Mouse (Mus musculus) layer of hippocampus, postnatal 10 days (tissue): ENCODE results near the gene Erc2. TPM values are rescaled to one million over a fixed set of nuclear protein-coding genes. Genes with fewer than 3 reads are reported as not detected.

Experiments
- DNase-seq, 2 experiments: peaks; one replicate each; pipeline ENCODE4 v3.0.0; 2021; ENCODE audit warnings: low spot score in 2 of 2
- total RNA-seq, 2 experiments: library from RNA; stranded (reverse); gene quantifications; 2 replicates each; pipeline ENCODE4 v1.2.3; 2021

Gene Erc2
- total RNA-seq, 2 experiments from 2014 or later = 236 to 251 TPM

DNA sequence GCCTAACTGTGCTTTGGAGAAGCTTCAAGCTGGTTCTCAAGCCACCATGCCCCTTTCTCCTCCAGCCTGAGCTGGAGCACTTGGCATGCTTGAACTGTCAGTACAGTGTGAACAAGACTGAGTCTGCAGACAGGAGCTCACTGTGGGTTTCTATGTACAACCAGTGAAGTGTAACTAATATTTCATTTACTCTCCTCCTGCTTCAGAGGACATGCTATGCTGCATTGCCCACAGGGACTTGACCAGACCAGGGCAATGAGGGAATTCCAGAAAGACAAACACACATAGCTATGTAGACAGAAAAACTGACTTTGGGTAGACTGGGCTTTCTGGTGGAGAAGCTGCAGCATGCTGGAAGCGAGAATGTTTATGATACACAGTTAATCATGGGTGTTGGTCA is 311.3 kb downstream of the Erc2 start:
- no peak for DNase-seq

DNA sequence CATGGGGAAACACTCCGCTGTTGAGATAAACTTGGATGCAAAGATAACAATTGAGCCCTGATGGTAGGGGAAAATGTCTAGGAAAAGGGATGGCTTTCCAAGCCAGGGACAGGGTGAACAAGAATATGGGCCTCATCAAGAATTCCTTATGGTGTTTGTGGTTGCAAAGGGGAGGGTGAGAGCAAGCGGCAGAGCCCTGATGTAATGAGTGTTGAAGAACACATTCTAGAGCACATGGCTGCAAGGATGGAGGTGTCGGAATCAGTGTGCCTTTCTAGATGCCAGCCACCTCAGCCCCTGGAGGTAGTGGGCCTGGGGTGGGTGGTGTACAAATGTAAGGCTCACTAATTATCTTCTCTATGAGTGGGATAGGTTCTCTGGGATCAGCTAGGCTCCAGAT is 313.5 kb downstream of the Erc2 start:
- DNase-seq = no peak

DNA sequence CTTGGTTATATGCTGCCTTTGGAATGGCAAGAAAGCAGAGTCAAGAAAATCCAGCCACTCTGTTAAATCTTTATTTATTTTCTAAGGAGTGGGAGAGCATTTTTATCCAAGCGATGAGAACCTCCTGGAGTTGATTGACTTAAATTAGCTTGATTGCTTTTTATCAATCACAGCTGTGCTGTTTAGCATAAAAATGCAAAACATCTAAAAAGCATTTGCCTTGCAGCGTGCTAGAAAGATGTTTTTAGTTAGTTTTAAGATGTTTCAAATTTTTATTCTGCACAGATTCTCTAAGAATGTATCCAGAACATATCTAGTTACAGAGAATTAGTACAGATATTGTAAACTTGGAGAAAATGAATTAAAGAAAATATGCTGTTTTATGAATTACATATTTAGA is 315.7 kb downstream of the Erc2 start:
- DNase-seq = no peak

DNA sequence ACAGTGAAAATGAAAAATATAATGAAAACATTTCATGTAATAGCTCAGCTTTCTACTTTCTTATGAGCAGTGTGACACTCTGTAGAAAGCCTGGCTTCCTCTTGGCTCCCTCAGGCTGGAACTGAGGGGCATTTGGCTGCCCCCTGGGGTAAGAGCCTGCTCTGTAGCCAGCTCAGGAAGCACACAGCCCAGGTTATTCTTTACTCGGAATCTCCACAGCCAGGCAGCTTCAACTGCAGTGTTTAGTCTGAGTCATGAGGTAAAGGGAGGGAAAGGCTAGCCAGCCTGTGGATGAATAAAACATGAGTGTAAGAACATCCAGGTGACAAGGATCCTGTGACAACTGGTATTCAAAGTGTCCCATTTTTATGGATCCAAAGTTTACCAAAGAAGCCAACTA is 323.0 kb downstream of the Erc2 start:
- DNase-seq = no peak

DNA sequence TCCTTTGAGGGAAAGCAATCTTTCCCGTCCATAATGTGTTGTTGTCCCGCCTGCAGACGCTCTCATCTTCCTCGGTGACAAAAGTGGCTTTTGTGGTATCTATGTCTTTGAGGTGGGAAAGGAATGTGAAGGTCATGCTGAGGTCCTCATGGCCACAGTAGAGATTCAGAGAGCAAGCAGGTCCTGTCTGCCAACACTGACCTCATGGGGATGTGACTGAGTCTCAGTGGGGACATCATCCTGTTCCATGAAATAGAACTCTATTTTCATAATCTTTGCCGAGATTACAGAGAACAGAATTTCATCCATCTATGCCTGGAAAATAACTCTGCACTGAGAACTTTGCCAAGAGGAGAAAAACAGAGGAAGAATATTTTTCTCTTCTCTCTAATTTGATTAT is 324.0 kb downstream of the Erc2 start:
- no peak for DNase-seq

DNA sequence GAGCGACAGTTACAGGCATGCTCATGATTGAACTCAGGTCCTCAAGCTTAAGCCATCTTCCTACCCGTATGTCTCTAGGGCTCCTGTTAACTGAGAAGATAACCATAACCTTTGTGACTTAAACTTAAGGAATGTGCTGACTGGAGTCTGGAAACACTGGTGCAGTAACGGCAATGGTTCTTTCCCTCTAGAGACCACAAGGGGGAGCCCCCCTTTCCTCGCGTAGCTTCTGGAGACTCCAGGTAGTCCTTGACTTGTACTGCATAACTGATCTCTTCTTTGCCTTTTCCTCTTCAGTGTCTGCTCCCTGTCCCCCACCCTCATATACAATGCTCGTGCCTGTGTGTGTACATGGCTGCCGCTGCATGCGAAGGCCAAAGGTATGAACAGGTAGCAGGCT is 326.2 kb downstream of the Erc2 start:
- DNase-seq = no peak

DNA sequence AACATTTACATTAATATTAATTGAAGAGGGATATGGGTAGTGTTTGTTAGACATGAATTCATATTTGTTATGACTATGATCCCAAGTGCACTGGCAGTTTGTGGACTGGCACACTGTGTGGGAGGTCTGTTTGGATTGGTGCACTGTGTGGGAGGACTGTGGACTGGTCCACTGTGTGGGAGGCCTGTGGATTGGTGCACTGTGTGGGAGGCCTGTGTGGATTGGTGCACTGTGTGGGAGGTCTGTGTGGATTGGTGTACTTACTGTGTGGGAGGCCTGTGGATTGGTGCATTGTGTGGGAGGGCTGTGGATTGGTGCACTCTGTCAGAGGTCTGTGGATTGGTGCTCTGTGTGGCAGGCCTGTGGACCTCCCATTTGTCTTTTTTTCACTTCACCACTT is 331.6 kb downstream of the Erc2 start:
- DNase-seq = no peak

DNA sequence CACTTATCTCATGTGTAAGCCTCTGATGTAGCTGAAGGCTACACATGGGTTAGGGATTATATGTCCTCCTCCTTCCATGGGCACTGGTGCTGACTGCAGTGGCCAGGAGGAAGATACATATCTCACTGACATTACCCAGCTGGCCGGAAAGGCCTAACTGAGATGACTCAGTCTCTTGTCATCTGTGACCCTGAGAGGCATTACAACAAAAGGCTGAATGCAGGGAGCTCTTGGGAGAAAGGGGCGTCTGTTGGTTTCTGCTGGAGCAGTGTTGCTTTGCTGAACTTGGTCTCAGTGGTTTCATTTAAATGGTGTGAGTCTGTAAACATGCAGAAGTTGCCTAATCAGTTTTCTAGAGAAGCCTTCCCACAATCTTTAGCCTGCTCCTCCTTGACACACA is 334.6 kb downstream of the Erc2 start:
- DNase-seq = no peak

DNA sequence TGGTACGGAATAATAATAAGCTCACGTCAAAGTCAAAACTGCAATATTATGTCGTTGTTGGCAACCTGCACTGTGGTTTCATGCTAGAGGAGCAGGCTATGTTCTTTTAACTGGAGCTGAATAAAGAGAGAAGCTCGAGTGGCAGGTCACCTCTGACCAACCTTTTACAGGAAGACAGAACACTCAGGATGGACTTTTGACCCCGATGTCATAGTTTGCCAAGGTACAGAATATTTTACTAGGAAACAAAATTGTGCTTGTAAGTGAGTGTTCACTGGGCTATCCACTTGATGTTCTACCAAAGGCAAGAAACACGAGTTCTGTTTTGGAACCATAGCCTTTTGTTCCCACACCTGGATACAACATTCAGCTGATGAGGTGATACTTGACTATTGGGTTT is 351.5 kb downstream of the Erc2 start:
- DNase-seq = no peak

DNA sequence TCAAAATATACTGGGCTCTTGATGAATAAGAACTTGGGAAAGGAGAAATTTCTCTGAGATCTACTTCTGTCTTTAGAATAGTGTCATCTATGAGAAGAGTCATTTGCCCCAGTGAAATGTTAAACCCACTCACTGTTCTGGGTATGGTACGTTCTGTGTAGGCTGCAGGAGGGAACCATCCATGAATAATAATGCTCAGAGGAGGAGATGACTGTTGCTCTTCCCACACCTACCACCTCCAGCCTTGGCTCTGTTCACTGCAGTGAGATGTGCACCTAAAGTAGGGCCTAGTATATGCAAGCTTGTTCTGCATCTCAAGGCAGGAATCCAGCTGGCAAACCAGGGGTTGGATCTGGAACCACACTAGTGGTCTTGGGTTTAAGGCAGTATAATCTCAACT is 353.4 kb downstream of the Erc2 start:
- DNase-seq = no peak

DNA sequence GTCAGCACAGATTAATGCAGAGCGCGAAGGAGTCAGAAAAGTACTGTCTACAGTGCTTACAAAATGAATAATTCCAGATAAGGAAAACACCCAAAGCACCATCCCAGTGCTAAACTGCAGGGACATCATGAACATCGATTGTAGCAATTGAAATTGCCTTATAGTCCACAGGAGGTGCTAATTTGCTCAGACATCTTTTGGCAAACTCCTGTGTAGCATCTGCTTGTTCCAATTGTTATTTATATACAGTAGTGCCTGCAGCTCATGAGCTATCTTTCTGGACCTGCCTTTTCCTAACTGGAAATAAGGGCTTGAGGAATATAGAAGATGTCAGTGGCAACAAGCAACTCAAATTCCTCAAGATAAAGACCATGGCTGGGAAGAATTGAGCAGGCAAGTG is 362.5 kb downstream of the Erc2 start:
- no peak for DNase-seq

DNA sequence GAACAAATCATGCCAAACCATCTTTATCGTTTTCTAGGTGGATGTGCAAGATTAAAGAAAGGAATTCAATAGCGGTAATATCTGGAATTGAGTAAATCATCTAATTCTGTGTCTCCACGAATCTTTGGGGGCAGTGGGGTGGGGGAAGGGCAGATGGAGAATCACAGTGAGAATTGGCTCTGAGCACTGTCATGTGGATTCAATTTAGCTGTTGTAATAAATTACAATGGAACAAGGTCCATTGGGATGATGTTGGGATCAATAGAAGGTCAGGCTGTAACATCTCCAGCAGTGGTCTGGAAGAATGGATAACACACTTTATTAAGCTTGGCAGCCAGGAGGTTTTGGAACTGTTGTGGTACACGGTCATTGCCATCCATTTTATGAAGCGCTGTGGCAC is 363.0 kb downstream of the Erc2 start:
- DNase-seq = no peak

DNA sequence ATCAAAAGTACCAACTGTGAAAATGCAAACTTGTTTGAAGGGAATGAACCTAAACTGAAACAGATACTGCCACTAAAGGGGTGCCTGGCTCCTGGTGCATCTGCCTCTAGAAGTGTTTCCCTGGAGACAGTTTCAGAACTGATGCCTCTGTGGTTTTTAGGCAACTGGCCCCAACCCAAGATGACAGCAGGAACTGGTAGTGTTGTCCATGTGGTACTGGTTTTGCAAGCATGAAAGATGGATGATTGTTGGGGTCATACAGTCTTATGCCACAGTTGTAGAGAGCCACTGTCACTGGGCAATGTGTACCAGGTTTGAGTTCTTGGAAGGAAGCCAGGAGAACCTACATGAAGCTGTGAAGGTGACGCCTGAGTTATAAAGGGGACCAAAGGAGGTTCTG is 365.2 kb downstream of the Erc2 start:
- DNase-seq = peak; percentile 39 to 58

DNA sequence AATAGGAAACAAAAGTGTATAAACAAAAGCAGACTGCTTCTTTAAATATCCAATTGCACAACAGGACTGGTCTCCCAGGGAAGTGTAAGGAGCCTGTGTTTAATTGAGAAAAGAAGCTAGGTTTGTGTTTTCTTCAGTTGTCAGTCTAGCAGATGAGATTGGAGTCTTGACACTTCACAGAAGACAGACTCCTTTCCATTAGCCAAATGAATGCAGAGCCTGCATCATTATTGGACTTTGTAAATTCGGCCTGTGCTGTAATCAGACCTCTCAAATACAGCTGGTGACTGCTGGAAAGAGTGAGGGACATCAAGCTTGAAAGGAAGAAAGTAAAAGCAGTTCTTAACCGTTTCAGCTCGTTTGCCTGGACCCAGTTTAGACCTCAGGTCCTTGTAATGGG is 376.3 kb downstream of the Erc2 start:
- no peak for DNase-seq

DNA sequence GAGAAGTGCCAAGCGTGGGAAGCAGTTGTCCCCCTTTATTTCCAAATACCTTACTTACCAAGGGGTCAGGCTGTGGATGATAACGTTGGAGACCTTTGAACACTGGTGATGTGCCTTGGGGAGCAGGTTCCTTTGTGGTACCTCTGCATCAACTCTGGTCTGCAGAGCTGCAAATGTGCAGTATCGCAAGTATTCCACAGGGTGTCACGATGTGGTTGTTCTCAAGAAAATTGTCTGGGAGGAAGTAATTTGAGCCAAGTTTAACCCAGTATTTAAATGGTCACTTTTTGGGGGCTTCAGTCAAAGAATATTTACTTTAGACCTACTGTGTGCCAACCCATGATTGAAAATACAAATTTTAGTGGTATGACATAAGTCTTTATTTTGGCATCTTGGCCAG is 381.8 kb downstream of the Erc2 start:
- DNase-seq = no peak

DNA sequence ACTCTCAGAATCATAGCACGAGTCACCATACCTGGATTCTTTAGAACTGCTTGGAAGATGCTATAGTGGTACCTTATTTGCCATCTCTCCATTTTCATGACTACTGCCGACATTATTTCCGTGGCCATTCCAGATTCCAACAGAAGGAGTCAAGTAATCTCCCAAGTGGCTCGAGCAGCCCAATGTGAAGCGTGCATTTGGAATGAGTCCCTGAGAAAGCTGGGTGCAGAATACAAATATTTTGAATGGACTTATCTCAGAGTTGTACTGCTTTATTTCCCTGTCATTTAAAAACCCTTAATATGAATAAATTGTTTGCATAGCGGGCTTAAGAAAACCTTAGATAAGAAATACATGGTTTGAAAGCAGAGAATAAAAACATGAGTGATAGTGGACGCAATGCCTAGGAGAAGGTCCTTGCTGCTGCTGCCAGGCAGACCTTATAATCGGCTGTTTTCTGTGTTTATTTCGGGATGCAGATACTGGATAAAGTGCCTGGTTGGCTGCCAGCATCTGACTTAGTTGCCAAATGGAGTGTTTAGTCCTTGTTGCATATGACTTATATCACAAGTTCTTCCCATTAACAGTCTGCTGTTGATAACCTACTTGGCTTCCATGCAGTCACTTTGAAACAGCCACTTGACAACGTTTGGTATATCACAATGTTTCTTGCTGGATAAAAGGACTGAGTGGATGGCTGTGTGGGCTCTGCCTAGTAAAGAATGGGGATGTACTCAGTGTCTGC is 388.5 kb downstream of the Erc2 start:
- no peak for DNase-seq

DNA sequence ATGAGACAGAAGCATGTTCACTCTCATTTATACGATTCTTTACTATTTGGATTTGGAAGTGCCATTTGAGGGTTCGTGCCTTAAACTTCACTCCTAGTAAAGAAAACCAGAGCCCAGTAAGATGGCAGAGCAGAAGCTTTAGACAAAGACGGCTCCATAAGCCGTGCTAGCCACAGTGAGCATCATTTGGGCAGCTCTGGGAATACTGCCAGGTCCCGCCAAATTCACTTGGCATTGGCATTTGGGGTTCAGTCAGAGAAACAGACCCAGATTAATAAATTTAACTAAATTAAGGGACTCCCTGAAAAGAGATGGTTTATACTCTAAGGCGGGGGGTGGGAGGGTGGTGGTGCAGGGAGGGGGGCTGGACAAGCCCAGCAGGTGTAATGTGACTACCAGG is 401.0 kb downstream of the Erc2 start:
- no peak for DNase-seq

DNA sequence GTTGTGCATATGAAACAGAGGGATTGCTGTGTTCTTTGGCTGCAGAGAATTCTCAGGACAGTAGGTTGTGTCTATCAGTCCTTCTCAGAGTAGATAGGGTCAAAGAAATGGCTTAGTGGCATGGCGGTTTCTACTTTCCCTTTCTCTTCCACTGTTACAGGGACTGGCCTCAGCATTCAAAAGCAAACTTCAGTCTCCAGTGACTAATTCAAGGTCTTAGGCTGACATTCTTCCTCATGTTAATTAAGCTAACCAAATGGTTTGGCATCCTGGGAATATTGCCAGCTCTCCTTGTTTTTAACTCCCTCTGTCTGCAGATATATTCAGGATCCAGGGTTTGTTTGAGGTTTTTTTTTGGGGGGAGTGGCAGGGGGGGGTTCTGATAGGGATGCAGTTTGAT is 408.6 kb downstream of the Erc2 start:
- DNase-seq = no peak

DNA sequence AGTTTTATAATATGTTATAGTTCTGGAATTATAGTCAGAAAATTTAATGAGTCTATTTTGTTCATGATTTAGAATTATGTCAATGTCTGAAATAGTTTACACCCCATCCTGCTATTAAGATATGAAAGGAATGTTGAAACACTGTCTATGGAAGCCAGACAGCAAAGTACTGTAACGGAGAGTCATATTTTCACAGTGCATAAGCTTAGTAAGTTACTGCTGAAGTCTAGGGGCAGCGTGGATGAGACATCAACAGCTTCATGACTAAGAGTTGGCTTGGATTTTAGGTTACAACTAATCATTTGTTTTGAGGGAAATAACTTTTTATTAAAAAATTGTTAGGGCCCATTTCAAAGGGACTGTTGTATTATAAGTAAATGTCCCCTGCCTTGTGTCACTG is 412.8 kb downstream of the Erc2 start:
- no peak for DNase-seq

DNA sequence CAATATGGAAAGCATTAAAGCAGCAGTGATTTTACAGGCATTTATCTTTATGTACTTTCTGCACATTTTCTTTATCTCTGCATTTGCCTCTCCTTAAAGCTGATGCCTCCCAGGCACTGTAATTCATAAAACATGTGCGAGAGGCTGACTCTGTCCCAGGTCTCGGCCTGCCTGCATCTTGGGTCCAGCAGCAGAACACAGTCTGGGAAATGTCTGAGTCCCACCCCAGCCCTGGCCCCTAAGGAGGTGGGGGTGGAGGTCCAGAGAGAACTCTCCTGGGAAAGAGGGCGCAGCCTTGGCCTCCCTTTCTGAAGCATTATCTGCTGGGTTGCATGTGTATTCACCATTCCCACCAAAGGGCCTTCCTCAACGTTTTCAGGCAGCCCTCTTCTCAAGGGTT is 420.9 kb downstream of the Erc2 start:
- DNase-seq = no peak

DNA sequence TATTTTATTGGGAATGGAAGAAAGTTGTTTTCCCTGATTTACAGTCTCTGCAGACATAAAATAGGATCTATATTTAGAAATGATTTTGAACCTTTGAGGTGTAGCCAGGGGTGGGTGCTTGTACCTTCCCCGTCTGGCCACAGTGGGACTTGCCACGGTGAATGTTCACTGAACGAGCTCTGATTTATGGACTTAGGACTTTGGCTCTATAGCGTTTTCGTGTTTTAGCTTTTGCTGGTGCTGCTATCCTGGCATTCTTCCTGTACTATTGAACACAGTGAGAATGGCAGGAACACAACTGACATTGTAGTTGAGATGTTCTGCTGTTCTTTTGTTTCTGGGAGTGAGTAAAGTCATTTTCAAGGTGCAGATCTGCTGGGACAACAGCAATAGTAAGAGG is 429.4 kb downstream of the Erc2 start:
- no peak for DNase-seq

DNA sequence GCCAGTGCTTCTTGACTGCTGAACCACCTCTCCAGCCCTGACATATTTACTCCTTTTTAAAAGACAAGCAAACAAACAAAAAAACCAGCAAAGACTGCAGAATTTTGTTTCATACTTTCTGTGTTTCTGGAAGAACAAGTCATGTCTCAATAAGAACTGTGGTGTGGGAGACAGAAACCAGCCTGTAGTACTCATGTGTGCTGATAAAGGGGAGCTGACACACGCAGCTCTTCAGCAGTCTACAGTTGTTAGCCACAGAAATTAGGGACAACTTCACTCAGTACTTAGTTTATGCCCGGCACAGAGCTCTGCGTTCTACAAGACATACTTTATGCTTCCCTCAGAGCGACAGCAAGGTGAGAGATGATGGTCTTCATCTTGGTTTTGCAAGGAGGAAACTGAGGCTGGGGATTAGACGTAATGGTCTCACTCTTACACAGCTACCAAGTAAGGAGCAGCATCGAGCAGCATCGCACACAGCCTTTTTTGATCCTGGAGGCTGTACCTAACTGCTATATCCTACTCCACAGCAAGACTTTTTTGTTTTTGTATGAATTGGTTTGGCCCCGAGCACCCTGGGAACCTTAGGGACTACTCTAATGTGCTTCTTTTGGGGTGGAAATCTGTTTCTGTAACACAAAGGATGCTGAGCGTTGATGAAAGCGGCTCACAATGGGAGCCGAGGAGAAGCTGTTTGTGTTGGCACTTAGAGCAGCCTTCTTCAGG is 435.1 kb downstream of the Erc2 start:
- DNase-seq = no peak
